Mouse (Mus musculus) layer of hippocampus, adult 9-11 months (tissue): Measurements from ENCODE around the gene Etv4.

ENCODE experiments used
- DNase-seq: peaks from one replicate; pipeline ENCODE4 v3.0.0; 2022

The Etv4 gene

DNA sequence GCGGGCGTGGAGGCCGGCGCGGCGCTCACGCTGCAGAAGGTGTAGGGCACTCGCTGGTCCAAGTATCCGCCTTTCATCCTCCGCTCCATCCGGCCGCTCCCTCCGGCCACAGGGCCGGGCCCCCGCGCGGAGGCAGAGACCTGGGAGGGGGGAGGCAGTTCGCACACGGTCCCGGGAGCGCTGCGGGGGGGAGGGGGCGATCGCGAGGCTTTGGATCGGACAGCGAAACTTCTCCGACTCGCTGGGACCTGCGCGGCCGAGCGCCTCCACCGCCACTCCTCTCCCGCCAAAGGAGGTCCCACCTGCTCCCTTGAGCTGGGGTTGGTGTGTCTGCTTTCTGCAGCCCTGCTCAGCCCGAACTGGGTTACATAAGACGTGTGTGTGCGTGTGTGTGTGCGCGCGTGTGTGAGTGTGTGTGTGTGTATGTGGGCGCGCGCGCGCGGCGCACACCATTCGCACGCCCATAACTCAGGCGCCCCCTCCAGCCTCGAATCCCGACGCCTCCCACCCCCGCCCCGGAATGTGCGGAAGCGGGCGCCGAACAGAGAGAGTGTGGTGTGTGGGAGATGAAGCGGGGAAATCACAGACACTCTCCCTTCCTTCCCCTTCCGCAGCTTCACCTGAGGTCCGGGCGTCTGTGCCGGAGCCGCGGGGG is 556 bp downstream of the Etv4 start:
- DNase-seq: no peak

DNA sequence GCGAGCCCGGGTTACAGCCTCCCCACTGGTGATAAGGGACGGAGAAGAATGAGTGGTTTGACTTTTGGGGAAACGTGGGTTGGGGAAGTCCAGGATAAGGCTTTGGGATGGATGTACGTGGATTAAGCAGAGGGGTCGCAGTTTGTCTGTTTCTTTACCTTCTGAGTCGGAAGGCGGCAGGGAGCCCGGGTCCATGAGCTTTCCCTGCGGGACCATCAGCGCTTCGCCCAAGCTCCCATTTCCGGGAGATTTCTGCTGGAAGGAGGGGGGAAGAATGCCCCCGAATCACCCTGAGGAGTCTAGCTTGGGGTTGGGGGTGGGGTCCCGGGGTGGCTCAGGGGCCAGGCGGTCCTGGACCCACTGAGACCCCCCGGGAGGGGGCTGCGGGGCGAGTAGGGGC is 1.1 kb downstream of the Etv4 start:
- DNase-seq: no peak

DNA sequence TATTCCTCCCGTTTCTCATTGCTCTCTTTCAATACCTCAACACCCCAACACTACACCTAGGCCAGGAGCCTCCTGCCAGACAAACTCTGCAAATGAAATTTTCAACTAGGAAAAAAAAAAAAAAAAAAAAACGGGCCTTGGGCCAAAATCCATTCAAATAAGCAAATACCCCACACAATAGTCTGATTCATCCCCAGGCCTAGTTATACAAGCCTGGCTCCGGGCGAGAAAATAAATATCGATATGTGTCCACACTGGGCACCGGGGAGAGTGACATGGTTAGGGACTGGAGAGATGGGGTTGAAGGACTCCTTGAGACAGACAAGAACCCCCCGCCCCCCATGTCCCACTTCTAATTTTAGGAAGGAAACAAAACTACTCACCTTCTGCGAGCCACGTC is 1.6 kb downstream of the Etv4 start:
- no peak for DNase-seq

DNA sequence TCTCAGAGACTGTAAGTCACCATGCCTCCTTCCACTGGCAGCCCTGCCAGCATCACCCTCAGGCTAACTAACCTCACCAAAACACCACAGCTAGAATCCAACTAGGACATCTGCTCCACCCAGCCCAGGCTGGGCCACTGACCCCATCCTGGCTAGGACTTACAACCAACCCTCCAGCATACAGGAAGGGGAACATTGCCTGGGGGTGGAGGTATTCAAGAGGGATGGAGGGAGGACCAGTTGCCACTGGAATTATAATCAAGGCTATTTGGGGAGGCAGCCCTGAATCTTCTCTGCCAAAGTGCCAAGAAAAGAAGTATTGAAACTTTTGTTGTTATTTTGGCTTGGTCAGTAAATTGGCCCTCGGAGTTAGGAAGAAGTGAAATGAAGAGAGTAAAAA is 2.0 kb downstream of the Etv4 start:
- peak; percentile 30 for DNase-seq

DNA sequence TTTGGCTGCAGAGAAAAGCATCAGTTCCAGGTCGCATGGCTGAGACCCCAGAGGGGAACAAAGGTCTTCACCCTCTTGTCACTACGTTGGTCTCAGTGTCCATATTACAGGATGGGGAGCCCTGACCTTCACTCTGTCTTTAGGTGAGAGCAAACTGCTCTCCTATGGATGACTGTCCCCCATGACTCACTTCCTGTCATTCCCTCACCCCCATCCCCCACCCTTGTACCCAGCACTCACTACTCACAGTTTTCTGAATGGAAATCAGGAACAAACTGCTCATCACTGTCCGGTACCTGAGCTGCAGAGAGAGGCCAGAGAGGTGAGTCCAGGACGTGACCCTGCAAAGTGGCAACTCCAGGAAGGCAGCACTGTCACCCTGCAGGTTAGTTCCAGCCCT is 8.3 kb downstream of the Etv4 start:
- no peak for DNase-seq

DNA sequence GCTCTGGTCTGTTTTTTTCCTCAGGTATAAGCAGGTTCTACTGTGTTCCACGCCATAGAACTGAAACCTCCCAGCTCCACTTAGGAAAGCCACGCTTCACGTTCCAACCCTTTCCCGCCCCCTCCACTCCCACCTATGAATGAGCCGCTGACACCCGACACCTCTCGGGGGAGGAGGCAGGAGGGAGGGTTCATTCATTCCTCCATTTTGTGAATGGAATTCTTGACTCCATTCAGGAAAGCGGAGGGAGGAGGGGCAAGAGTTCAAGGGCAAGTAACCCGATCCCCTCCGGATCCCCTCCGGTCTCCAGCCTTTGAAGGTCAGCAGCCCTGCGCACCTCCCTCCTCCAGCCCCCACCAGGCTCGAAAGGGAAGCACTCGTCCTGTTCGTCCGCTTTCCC is 12.7 kb downstream of the Etv4 start:
- DNase-seq: no peak

DNA sequence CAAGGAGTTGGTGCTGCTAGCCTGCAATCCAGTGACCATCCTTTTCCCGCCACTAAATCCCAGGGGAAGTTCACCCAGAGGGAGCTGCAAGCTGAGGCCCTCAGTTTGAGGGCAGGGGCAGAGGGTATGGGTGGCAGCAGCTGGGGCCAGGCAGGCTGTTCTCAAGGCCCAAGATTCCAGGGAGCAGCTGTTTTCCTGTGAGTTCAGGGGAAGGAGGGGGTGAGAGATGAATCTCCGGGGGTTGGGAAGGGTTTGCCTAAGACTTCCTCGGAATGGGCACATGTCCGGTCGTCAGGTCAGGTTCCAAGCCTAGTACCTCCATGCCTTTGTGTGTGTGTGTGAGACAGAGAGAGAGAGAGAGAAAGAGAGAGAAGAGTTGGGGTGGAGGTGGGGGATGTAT is 13.1 kb downstream of the Etv4 start:
- DNase-seq: no peak

DNA sequence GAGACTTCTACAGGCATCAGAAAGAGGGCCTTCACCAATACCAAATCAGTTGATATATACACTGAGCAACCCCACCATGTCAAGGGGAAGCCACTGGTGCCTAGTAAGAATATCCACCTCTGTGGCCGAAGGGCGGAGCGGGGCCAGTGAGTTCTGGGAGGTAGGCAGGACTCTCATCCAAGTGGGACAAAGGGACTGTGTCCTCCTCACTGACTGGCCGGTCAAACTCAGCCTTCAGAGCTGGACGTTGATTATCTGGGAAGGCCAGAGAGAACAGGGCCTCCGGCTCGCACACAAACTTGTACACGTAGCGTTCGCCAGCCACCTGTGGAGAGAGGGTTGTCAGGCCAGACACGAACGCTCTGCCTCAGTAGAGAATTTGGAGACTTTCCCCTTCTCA is 14.9 kb downstream of the Etv4 start:
- DNase-seq: no peak

DNA sequence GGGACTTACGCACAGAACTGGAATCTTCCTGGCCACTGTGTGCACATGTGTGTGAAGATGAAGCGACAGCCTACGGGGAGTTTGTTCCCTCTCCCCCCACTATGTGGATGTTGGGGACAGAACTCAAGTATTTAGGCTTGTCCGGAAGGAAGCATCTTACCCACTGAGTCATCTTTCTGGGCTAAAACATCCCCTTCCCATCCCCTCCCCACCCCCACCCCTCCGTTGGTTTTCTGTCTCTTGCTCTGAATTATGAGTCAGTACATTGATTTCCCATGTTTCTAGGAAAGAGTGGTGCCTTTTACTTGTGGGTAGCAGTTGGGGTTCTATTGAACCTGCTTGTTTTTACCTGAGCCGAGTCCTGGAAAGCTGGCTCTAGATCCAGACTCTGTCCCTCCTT is 16.4 kb downstream of the Etv4 start:
- DNase-seq: no peak

DNA sequence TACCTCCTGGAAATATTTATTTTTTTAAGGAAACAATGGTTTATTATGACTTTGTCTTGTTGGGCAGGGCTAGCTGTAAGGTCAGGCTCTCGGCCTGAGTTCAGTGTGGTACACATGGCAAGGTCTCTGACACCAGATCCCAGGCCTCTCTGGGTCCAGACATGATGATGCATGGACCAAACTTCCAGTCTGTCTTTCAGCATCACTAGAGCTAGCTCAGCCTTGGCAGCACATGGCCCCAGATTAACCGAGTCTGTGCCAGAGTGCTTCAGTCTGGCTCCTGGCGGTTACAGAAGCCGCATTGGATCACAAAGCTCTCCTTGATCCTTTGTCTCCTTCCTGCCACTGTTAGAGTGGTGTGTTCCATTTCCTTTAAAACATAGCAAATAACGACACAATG is 17.8 kb downstream of the Etv4 start:
- DNase-seq: no peak

DNA sequence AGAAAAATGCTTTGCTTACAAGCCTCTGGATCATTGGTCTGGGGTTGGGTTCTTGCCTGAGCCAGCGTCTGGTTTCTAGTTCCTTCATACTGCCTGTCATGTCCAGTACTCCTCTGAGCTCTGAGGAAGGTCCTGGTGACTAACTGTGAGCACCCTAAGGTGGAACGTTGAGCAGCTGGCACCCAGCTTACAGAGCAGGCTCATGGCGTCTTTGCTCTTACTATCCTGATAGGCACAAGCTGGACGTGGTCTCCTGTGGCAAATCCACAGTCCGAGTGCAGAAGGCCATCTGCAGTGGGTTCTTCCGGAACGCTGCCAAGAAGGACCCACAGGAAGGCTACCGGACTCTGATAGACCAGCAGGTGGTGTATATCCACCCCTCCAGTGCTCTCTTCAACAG is 20.6 kb downstream of the Etv4 start:
- no peak for DNase-seq

DNA sequence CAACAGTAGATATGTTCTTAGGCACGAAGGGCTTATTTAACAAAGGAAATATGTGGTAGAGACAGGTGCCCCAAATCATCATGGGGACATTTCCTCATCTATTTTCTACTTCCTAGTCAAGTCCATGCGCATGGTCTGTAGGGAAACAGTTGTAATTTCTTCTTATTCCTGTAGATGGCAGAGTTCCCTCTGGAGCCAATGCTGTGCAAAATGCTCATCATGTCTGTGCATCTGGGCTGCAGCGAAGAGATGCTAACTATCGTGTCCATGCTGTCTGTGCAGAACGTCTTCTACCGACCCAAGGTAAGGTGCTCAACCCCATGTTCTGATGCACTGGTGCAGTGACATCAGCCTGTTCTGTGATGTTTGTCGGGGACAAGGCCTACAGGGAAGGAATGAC is 21.4 kb downstream of the Etv4 start:
- DNase-seq: peak; percentile 52

DNA sequence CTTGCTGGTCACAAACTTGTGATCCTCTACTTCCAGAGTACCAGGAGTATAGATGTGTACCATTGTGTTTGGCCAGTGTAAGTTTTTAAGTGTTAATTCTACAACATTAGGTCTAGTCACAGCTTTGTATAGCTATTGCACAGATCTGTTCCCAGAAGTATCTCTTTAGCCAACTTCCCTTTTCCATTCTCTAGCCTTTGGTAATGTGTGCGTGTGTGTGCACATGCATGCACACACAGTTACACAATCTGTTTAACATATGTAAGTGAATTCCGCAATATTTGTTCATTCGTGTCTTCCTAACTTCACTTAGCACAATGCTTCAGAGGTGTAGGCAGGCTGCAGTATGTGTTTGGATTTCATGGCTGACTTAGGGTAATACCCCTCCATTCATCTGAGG is 25.6 kb downstream of the Etv4 start:
- no peak for DNase-seq

DNA sequence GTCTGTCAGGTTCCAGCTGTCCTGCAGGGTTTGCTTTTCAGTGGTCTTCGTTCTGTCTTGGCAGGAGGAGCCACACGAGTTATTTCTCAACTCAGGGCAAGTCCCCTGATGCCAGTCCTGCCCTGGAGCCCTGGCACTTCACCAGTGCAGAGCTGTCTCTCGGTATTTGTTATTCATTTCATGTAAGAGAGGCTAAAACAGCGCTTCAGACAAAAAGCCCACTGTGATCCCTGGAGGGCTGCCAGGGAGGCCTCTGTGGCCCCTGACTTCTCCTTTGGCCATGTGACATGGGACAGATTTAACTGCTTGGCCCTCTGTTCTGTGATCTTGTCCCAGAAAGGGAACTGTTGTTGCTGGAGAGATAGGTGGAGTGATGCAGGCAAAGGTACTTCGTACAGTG is 26.7 kb downstream of the Etv4 start:
- peak; percentile 75 for DNase-seq

DNA sequence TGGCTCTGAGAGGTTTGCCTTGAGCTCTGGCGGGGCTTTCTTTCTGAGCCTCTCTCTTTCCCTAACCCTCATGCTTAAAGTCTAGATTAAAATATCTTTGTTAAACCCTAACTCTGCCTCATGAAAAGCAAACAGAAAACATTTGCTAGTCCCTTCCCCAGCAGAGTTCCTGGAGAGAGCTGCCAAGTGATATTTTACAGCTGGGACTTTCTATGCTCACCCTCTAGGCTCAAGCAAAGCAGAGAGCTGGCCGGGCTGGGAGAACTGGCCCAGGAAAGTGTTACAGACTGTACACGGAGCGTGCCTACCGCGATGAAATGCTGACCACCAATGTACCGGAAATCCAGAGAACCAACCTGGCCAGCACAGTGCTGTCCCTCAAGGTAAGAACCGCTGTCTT is 27.8 kb downstream of the Etv4 start:
- no peak for DNase-seq

DNA sequence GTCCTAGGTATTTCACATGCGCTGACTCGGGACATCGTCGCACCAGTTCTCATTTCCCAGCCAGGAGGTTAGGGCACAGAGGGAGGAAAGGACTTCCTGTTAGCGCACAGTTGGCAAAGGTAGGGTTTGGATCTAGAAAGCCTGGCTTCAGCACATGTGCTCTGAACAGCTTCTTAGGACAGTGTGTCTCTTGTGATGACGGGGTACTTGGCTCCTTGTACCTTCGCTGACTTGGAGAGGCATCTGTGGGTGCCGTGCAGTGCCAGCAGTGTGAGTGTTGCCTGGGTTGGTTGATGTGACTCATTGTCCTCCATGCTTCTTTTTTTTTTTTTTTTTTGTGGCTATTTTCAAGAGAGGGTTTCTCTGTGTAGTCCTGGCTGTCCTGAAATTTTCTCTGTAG is 28.6 kb downstream of the Etv4 start:
- DNase-seq: peak; percentile 54

DNA sequence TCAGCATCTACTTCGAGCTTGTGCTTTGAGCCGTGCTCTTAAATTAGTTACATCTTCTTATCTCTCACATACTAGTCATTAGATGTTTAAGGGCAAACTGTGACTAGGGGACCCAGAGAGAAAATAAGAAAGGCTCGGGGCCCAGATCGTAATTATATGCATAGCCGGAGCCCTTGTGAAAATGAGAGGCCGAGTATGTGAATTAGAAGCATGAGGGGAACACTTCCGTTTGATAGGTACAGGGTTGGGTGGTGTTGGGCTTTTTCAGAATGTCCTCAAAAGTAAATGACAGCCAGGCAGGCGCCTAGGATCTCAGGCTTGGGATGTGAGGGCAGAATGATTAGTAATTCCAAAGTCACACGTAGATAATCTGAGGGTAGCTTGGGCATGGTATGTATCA is 51.6 kb downstream of the Etv4 start:
- no peak for DNase-seq

DNA sequence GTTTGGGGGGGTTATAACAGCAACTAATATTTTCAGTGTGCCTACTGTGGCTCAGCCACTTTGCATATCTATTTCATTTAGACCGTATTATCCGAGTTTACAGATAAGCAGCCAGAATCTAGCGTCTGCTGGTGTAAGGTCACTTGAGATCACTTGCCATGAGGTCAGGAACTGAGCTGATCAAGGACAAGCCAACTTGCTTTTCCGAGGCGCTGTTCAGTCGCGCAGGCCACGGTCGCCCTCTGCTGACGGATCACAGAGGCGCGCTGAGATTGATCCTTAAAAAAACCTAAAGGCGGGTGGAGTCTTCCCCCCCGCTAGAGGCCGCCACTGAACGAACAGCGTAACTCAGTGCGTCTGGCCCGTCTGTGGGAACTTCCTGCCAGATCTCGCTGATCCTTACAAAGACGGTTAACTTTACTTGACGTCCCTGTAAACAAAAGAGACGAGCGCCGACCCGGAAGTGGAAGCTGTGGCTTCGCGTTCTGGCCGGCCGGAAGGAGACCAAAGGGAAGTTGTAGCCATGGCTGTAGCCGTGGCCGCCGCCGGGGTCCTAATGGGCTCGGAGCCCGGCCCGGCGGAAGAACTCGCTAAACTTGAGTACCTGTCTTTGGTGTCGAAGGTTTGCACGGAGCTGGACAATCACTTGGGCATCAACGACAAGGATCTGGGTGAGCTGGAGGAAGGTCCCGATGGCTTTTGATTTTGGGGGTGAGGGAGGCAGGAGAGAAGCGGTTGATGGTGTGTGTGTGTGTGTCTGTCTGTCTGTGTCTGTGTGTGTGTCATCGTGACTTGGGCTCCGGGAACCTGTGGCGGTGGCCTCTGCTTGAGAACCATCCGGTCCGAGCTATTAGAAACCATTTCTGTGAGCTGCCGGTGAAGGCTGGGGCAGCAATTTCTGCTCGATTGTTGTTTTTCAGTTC is 52.4 kb downstream of the Etv4 start, which contains the start of gene Dhx8:
Dhx8 (plus strand) TSS at position 402 of the 923 bp plus-strand sequence.
- DNase-seq: peak; percentile 98

DNA sequence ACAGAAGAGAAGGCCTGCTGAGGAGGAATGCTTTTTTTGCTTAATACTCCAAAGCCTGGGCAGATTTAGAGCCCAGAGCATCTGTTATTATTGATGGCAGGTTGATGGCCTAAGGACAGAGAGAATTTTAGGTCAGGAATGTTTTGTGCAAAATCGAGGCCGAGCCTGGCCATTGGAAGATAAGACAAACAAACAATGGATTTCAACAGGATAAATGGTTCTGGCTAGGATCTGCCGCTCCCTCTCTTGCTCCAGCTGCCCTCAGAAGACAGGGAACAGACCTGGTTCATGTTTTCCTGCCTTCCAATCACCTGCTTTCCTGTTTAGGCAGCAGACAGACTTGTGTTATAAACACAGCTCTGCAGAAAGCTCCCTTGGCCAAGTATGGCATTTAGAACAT is 55.9 kb downstream of the Etv4 start:
- DNase-seq: no peak

DNA sequence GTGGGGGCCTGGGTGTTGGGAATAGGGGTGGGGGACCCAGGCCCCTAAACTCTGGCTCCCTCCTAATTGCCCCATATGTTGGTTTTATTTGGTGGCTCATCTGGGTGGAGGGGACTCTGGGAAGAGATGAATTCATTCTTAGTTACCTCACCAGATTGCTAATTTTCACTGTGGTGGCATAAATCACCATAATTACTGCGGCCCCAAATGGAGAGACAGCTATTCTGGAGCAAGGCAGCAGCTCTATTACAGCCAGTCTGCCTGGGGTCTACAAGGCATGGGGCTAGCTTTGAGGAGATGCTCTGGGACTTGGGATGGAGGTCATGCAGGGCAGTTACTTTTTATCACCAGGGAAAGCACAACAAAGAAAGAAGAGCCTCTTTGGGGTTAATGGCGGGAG is 58.4 kb downstream of the Etv4 start:
- no peak for DNase-seq

DNA sequence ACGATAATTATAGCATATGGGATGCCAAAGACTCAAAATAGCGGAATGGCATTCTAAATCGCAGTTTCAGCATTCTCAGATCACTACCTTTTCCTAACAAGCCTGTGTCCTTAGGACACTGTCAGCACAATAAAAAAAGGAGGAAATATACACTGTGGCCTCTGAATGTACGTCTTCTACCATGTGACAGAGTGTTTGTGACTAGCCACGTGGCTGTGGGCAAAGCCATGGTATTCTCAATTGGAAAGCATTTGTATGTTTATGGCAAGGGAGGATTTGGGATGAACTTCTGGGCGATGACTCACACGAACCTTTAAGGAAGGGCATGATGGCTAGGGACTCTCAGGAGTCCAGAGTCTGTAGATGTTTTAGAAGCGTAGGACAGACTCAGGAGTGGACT is 60.1 kb downstream of the Etv4 start:
- no peak for DNase-seq

DNA sequence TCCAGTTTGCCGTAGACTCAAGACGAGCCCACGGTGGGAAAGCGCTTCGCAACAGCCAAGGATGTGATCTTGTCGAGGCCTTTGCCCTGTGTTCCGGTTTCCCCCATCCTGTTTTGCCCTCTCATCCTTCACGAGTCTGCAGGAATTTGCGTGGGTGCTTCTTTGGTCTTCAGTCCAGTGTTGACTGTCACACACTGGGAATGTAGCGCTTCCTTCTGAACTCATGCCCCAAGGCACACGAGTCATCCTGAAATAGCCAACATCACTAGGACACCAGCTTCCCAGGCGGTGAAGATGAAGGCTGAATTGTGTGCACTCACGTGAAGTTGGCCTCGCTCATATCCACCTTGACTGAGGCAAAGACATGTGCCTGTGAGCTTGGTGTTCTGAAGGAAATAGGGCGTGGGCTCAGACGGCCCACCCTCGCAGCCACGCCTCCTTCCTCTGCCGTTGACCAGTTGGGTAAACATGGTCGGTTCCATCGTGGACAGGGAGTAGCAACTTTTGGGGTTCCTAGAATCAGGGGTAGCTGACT is 65.1 kb downstream of the Etv4 start:
- DNase-seq: no peak
